Mouse (Mus musculus): ENCODE results near the gene Ppp4r2. TPM values are rescaled to one million over a fixed set of nuclear protein-coding genes. Genes with fewer than 3 reads are reported as not detected.

The Ppp4r2 gene
- total and polyA plus RNA-seq, 3 experiments = 9.7 to 46.7 (median 46.0) TPM

DNA sequence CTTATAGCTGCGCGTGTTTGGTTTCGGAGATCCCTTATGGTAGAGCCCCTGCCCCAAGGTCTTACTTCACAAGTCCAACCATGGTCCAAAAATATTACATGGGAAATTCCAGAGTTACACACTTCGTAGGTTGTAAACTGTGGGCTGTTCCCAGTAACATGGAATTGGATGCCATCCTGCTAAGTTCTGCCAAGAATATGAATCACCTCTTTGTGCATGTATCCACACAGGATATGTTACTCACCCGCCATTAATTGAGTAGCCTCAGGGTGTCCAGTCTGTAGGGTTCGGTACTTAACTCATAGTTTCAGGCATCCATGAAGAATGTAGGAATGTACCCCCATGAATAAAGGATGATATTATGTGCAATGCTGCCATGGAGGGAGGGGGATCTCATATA, 34.1 kb upstream of the Ppp4r2 start:
- Histone ChIP-seq H3K4me1 (ENCODE audit: control insufficient read depth, insufficient read depth, low read length) (peaks cover 3% of the 10 kb centered on the region), H3K4me3 (no peak overlapping the region), H3K36me3 (ENCODE audit: control insufficient read depth, insufficient read depth, low read length) (no peaks in the 10 kb centered on the region), H3K27me3 (ENCODE audit: control insufficient read depth, insufficient read depth, low read length) (no peaks in the 10 kb centered on the region), H3K9ac (ENCODE audit: low read depth, low read length) (no peak overlapping the region), H3K79me2 (replicated peaks; ENCODE audit: control insufficient read depth, insufficient read depth, low read length) (no peaks in the 10 kb centered on the region), H3K27ac (no peak overlapping the region)
- TF ChIP-seq CTCF (IDR thresholded peaks at IDR 0.05) (no peak), EP300 (IDR thresholded peaks at IDR 0.05; ENCODE audit: insufficient read depth, low read depth, low read length) (no peak), POLR2A (IDR thresholded peaks at IDR 0.05; ENCODE audit: insufficient read depth, low read depth, low read length) (no peak)
- DNase-seq = no peak
- intact Hi-C loops (cut with DNase I) = no loop called here
- 71% methylated on average over 6 of the region's 6 CpGs for WGBS

DNA sequence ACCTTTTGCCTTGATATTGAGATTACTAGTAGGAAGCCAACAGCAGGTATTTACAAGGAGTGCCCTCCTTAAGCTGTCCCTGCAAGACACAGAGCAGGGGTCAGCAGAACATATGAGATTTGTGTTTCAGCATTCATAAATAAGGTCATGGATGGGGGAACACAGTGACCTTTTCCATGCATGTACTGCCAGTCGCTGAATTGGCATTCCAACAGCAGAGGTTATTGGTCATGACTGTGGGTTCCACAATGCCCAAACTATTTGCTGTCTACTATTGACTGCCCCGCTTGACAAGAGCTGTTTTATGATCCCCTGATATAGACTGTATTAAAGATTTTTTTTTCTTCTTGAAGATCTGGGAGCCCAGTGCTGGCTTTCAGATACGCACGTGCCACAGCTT, 33.7 kb upstream of the Ppp4r2 start:
- WGBS = 92% methylated on average over 4 of the region's 4 CpGs
- no peaks in the 10 kb centered on the region for H3K36me3 ChIP-seq (ENCODE audit: control insufficient read depth, insufficient read depth, low read length)
- no peak for DNase-seq
- H3K4me3 ChIP-seq = no peak overlapping the region
- H3K79me2 ChIP-seq (replicated peaks; ENCODE audit: control insufficient read depth, insufficient read depth, low read length) = no peaks in the 10 kb centered on the region
- intact Hi-C loops (cut with DNase I) = no loop called here
- no peak overlapping the region for H3K9ac ChIP-seq (ENCODE audit: low read depth, low read length)
- no peaks in the 10 kb centered on the region for H3K27me3 ChIP-seq (ENCODE audit: control insufficient read depth, insufficient read depth, low read length)
- no peak for TF ChIP-seq EP300 (IDR thresholded peaks at IDR 0.05; ENCODE audit: insufficient read depth, low read depth, low read length)
- TF ChIP-seq POLR2A (IDR thresholded peaks at IDR 0.05; ENCODE audit: insufficient read depth, low read depth, low read length) = no peak
- no peak for TF ChIP-seq CTCF (IDR thresholded peaks at IDR 0.05)
- no peak overlapping the region for H3K27ac ChIP-seq
- H3K4me1 ChIP-seq (ENCODE audit: control insufficient read depth, insufficient read depth, low read length) = peaks cover 3% of the 10 kb centered on the region

DNA sequence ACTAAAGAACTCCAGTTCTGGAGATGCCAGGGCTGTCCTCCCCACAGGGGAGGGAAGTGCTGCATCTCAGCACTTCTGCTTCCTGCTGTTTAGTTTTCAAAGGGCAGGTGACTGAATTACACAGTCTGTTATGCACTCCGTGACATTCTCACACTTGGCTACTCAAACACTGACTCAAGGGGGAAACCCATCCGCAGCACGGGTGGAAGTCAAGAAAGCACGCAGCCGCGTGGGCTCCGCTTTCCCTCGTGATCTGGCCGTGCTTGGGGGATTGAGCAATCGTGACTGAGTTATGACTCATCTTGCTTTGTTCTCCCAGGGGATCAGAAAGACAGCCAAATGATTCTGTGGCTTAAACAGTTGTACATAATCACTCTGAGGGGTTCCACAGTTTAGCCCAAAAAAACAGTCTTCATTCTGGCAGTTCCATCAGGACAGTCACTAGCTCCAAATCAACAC, 32.9 kb upstream of the Ppp4r2 start:
- TF ChIP-seq EP300 (IDR thresholded peaks at IDR 0.05; ENCODE audit: insufficient read depth, low read depth, low read length) (0 out of 2 replicates have a peak, but pooled peaks have one; percentile 56), POLR2A (IDR thresholded peaks at IDR 0.05; ENCODE audit: insufficient read depth, low read depth, low read length) (no peak), CTCF (IDR thresholded peaks at IDR 0.05) (no peak)
- Histone ChIP-seq H3K9ac (ENCODE audit: low read depth, low read length) (no peak overlapping the region), H3K27me3 (ENCODE audit: control insufficient read depth, insufficient read depth, low read length) (no peaks in the 10 kb centered on the region), H3K36me3 (ENCODE audit: control insufficient read depth, insufficient read depth, low read length) (no peaks in the 10 kb centered on the region), H3K79me2 (replicated peaks; ENCODE audit: control insufficient read depth, insufficient read depth, low read length) (no peaks in the 10 kb centered on the region), H3K4me1 (ENCODE audit: control insufficient read depth, insufficient read depth, low read length) (peaks cover 3% of the 10 kb centered on the region), H3K4me3 (no peak overlapping the region), H3K27ac (no peak overlapping the region; the same call in 1 of the 2 replicates)
- intact Hi-C loops (cut with DNase I) = no loop called here
- 30% methylated on average over 10 of the region's 10 CpGs for WGBS
- peak; percentile 72 to 79 for DNase-seq

DNA sequence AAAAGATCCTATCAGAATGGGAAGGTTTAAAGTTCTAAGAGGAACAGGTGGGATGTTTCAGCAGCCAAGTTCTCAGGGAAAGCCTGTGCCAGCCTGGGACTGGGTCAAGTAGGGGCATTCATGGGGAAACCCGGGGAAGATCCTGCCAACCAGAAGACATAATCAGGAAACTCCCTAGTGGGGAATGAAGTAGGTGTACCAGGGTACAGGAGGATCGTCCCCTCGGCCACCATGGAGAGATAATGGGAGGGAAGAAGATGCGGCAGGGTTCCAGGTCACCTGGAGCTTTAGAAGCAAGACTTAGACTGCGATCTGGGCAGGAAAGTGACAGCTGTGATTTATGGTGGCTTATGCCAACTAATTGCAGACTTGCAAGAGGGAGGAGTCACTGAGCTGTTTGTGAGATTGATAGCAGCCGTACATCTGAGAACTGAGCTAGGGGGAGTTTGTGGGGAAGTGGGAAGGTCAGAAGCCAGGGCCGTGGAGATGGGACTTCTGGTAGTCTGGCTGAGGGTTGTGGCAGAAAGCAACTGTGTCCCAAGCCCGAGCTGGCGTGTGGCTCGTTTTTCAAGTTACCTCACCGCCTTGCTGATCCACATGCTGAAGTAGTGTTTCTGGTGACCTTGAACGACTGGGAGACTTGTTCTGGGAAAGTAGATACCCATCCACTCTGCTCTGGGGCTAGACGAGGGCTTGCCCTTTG, 30.9 kb upstream of the Ppp4r2 start:
- H3K79me2 ChIP-seq (replicated peaks; ENCODE audit: control insufficient read depth, insufficient read depth, low read length) = no peaks in the 10 kb centered on the region
- intact Hi-C loops (cut with DNase I) = no loop called here
- peak; percentile 30 to 44 for DNase-seq
- no peaks in the 10 kb centered on the region for H3K27me3 ChIP-seq (ENCODE audit: control insufficient read depth, insufficient read depth, low read length)
- H3K4me3 ChIP-seq = no peak overlapping the region
- H3K4me1 ChIP-seq (ENCODE audit: control insufficient read depth, insufficient read depth, low read length) = peaks cover 3% of the 10 kb centered on the region
- no peak overlapping the region for H3K9ac ChIP-seq (ENCODE audit: low read depth, low read length)
- no peak overlapping the region for H3K27ac ChIP-seq
- H3K36me3 ChIP-seq (ENCODE audit: control insufficient read depth, insufficient read depth, low read length) = no peaks in the 10 kb centered on the region
- TF ChIP-seq EP300 (IDR thresholded peaks at IDR 0.05; ENCODE audit: insufficient read depth, low read depth, low read length) (no peak), CTCF (IDR thresholded peaks at IDR 0.05) (no peak), POLR2A (IDR thresholded peaks at IDR 0.05; ENCODE audit: insufficient read depth, low read depth, low read length) (no peak)
- 62% methylated on average over 13 of the region's 13 CpGs for WGBS

DNA sequence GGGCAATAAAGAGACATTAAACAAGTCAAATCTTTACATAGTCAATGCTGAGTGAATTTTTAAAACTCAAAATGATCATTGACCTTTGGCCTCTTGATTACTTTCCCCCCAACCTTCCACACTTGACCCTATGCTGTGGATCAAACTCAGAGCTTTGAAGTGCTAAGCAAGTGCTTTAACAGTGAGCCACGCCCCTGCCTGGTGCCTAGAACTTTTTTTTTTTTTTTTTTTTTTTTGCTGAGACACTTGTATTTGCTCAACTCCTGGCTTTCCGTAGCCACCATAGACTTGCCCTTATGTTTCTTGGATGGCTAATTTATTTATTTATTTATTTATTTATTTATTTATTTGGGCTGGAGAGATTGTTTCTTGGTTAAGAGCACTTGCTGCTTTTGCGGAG, 30.2 kb upstream of the Ppp4r2 start:
- Histone ChIP-seq H3K27ac (no peak overlapping the region), H3K27me3 (ENCODE audit: control insufficient read depth, insufficient read depth, low read length) (no peaks in the 10 kb centered on the region), H3K4me3 (no peak overlapping the region), H3K36me3 (ENCODE audit: control insufficient read depth, insufficient read depth, low read length) (no peaks in the 10 kb centered on the region), H3K79me2 (replicated peaks; ENCODE audit: control insufficient read depth, insufficient read depth, low read length) (no peaks in the 10 kb centered on the region), H3K4me1 (ENCODE audit: control insufficient read depth, insufficient read depth, low read length) (peaks cover 3% of the 10 kb centered on the region), H3K9ac (ENCODE audit: low read depth, low read length) (no peak overlapping the region)
- no peak for DNase-seq
- TF ChIP-seq POLR2A (IDR thresholded peaks at IDR 0.05; ENCODE audit: insufficient read depth, low read depth, low read length) (no peak), EP300 (IDR thresholded peaks at IDR 0.05; ENCODE audit: insufficient read depth, low read depth, low read length) (no peak), CTCF (IDR thresholded peaks at IDR 0.05) (no peak)
- intact Hi-C loops (cut with DNase I) = no loop called here
- 85% methylated on average over 3 of the region's 3 CpGs for WGBS

DNA sequence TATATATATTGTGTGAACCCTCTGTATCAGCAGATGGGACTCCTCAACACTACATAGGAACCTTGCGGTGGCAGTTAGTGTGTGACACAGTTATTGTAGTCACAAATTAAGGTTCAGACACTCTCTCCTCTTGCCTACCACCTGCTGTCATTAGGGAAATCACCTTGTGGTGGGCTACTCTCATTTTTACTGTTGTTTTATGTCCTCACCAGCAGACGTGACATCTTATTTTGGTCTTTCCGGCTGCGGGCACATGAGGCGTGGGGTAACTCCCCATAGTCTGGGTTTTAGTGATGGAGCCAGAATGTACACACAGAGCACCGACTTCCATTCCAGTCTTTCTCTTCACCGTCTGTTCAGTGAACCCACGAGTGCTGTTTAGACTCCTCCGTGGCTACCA, 26.2 kb upstream of the Ppp4r2 start:
- Histone ChIP-seq H3K27me3 (ENCODE audit: control insufficient read depth, insufficient read depth, low read length) (no peaks in the 10 kb centered on the region), H3K9ac (ENCODE audit: low read depth, low read length) (no peak overlapping the region), H3K79me2 (replicated peaks; ENCODE audit: control insufficient read depth, insufficient read depth, low read length) (no peaks in the 10 kb centered on the region), H3K4me3 (no peak overlapping the region), H3K4me1 (ENCODE audit: control insufficient read depth, insufficient read depth, low read length) (no peaks in the 10 kb centered on the region; the same call in 1 of the 2 replicates), H3K36me3 (ENCODE audit: control insufficient read depth, insufficient read depth, low read length) (no peaks in the 10 kb centered on the region), H3K27ac (no peak overlapping the region)
- TF ChIP-seq CTCF (IDR thresholded peaks at IDR 0.05) (no peak), EP300 (IDR thresholded peaks at IDR 0.05; ENCODE audit: insufficient read depth, low read depth, low read length) (no peak)
- WGBS = 91% methylated on average over 9 of the region's 9 CpGs
- DNase-seq = no peak
- intact Hi-C loops (cut with DNase I) = no loop called here
